Mouse (Mus musculus) duodenum, adult 2 months (tissue): Measurements from ENCODE around the gene Ccdc102a. TPM values are rescaled to one million over a fixed set of nuclear protein-coding genes. Genes with fewer than 3 reads are reported as not detected.

Experiments
- polyA plus RNA-seq: library from polyadenylated mRNA; depleted of rRNA; stranded (reverse); fragments of >200 nt; gene quantifications from 2 replicates; pipeline ENCODE4 v1.2.3, GENCODE M21; 2012; ENCODE audit warnings: low replicate concordance; rRNA removed

Gene Ccdc102a
- polyA plus RNA-seq = 7.1 and 8.5 TPM in 2 replicates

GRCm38 (mm10) chr8:94917851-94918495 lies at the start of gene Ccdc102a:
Gene Ccdc102a, minus strand, starts transcription at chr8:94918098.

GRCm38 (mm10) chr8:94923405-94923804 lies 5.5 kb upstream of the Ccdc102a start, which contains the start of gene Adgrg5:
Gene Adgrg5, plus strand, starts transcription at chr8:94923694.

GRCm38 (mm10) chr8:94876197-94876730 lies 41.6 kb downstream of the Ccdc102a start, which contains the start of gene Dok4:
Gene Dok4, minus strand, starts transcription at chr8:94876330.

GRCm38 (mm10) chr8:94857346-94858173 lies 60.3 kb downstream of the Ccdc102a start, which contains the start of gene Polr2c:
Gene Polr2c, plus strand, starts transcription at chr8:94857450.

Other genes with a start within 250 kb of the Ccdc102a start
- gene Pllp, start 221.8 kb downstream of the Ccdc102a start, polyA plus RNA-seq = 48.1 and 54.6 TPM in 2 replicates
- gene Ccl22, start 172.5 kb downstream of the Ccdc102a start, polyA plus RNA-seq = 1.0 and 3.1 TPM in 2 replicates
- 115 and 144 TPM in 2 replicates for gene Cx3cl1, start 146.1 kb downstream of the Ccdc102a start, polyA plus RNA-seq
- 1.1 TPM in 1 of 2 replicates, not detected in the other for gene Ccl17, start 107.6 kb downstream of the Ccdc102a start, polyA plus RNA-seq
- 237 and 242 TPM in 2 replicates for gene Coq9, start 79.8 kb downstream of the Ccdc102a start, polyA plus RNA-seq
- 77.8 and 124 TPM in 2 replicates for gene Ciapin1, start 79.7 kb downstream of the Ccdc102a start, polyA plus RNA-seq
- gene Polr2c, start 60.6 kb downstream of the Ccdc102a start, polyA plus RNA-seq = 36.8 and 50.6 TPM in 2 replicates
- 43.2 and 98.0 TPM in 2 replicates for gene Dok4, start 41.8 kb downstream of the Ccdc102a start, polyA plus RNA-seq
- 7.2 and 10.5 TPM in 2 replicates for gene Adgrg5, start 5.6 kb upstream of the Ccdc102a start, polyA plus RNA-seq
- gene Adgrg1, start 56.7 kb upstream of the Ccdc102a start, polyA plus RNA-seq = 29.3 and 63.5 TPM in 2 replicates
- 4.8 and 5.7 TPM in 2 replicates for gene Adgrg3, start 99.6 kb upstream of the Ccdc102a start, polyA plus RNA-seq
- gene Drc7, start 137.0 kb upstream of the Ccdc102a start, polyA plus RNA-seq = not detected in 2 replicates
- gene Katnb1, start 163.1 kb upstream of the Ccdc102a start, polyA plus RNA-seq = 13.4 and 16.4 TPM in 2 replicates